In the genomic region with DNA sequence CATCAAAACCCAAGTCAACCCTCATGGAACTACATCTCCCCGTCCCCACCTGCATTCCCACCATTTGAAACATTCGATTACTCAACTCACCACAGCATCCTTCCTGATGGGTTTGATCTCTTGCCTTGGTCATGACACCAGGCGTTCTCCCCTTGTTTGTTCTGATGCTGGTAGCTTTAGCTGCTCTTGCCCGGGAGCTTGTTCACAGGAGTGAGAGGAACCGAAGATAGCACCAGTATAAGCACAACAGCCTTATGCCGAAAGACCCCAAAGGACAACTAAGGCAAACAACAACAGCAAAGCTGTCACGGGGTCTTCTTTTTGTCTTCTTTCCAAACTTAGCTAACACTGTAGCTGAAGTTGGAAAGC, we compare ENCODE assay signal across 8 mouse cellular contexts. TPM values are rescaled to one million over a fixed set of nuclear protein-coding genes. Genes with fewer than 3 reads are reported as not detected.
A peak's percentile ranks its signal among the peaks of the same experiment; 100 is the strongest.
DNase-seq lines count a peak whose midpoint lies in the region; ATAC-seq lines count a peak whose summit lies in the region.

No protein-coding gene starts in this region.

- H3K9me3 ChIP-seq in kidney, embryonic 14.5 days (ENCODE audit: control insufficient read depth, low read length) = no peaks in the 10 kb centered on the region
- H3K9me3 ChIP-seq in hindbrain, embryonic 11.5 days (ENCODE audit: control insufficient read depth, low read length) = no peaks in the 10 kb centered on the region
- no peaks in the 10 kb centered on the region for H3K9me3 ChIP-seq in midbrain, embryonic 11.5 days (ENCODE audit: control insufficient read depth, low read length)

- peak overlapping the region; percentile 58 for H3K9ac ChIP-seq in kidney, embryonic 14.5 days (ENCODE audit: low read depth, low read length)
- H3K9ac ChIP-seq in hindbrain, embryonic 11.5 days (ENCODE audit: low read depth, low read length) = peak overlapping the region; percentile 37; the same call in 1 of the 2 replicates
- peak overlapping the region; percentile 53 for H3K9ac ChIP-seq in midbrain, embryonic 11.5 days (ENCODE audit: low read length)

- peaks cover 4% of the 10 kb centered on the region; the same call in 1 of the 2 replicates for H3K27me3 ChIP-seq in kidney, embryonic 14.5 days (ENCODE audit: control insufficient read depth, insufficient read depth, low read length)
- peaks cover 3% of the 10 kb centered on the region; the same call in 1 of the 2 replicates for H3K27me3 ChIP-seq in hindbrain, embryonic 11.5 days (ENCODE audit: control insufficient read depth, insufficient read depth, low read length)
- H3K27me3 ChIP-seq in midbrain, embryonic 11.5 days (ENCODE audit: control insufficient read depth, insufficient read depth, low read length) = peaks cover 11% of the 10 kb centered on the region

- WGBS in kidney, embryonic 14.5 days = 7% methylated on average over 7 of the region's 7 CpGs
- WGBS in hindbrain, embryonic 11.5 days = 16% methylated on average over 7 of the region's 7 CpGs
- 8% methylated on average over 7 of the region's 7 CpGs for WGBS in midbrain, embryonic 11.5 days

- peak; percentile 51; the same call in 1 of the 2 replicates for ATAC-seq in kidney, embryonic 14.5 days (ENCODE audit: low FRiP score, low TSS enrichment)
- ATAC-seq in hindbrain, embryonic 11.5 days (ENCODE audit: low FRiP score) = peak; percentile 71; the same call in 1 of the 2 replicates
- ATAC-seq in midbrain, embryonic 11.5 days (ENCODE audit: low FRiP score) = peak; percentile 66

- H3K4me3 ChIP-seq in kidney, embryonic 14.5 days (ENCODE audit: low read length) = peak overlapping the region; percentile 69
- H3K4me3 ChIP-seq in hindbrain, embryonic 11.5 days (ENCODE audit: low read depth, low read length) = peak overlapping the region; percentile 49
- peak overlapping the region; percentile 41 for H3K4me3 ChIP-seq in midbrain, embryonic 11.5 days (ENCODE audit: low read depth, low read length)

- 0 out of 2 replicates have a peak, but pooled peaks cover 3% of the 10 kb centered on the region for H3K4me1 ChIP-seq in kidney, embryonic 14.5 days (ENCODE audit: control insufficient read depth, insufficient read depth, low read length)
- no peaks in the 10 kb centered on the region for H3K4me1 ChIP-seq in hindbrain, embryonic 11.5 days (replicated peaks; ENCODE audit: control insufficient read depth, insufficient read depth, low read length)
- H3K4me1 ChIP-seq in midbrain, embryonic 11.5 days (ENCODE audit: control insufficient read depth, insufficient read depth, low read length) = no peaks in the 10 kb centered on the region

- DNase-seq in kidney, postnatal 25 days = no peak
- DNase-seq in brain, adult 2 months (ENCODE audit: low read depth, low spot score) = peak; percentile 10
- DNase-seq in hindbrain, embryonic 11.5 days (ENCODE audit: low spot score) = no peak
- DNase-seq in midbrain, embryonic 11.5 days (ENCODE audit: low spot score, missing footprints) = peak; percentile 96
- no peak for DNase-seq in thymus, postnatal 36 days
- DNase-seq in B cell, adult 2 months = no peak
- DNase-seq in cerebellum, postnatal 10 days = no peak

- H3K27ac ChIP-seq in kidney, embryonic 14.5 days (ENCODE audit: low read depth, low read length) = no peak overlapping the region
- H3K27ac ChIP-seq in hindbrain, embryonic 11.5 days (ENCODE audit: low read depth, low read length) = no peak overlapping the region
- no peak overlapping the region for H3K27ac ChIP-seq in midbrain, embryonic 11.5 days (ENCODE audit: low read depth, low read length)

- no peaks in the 10 kb centered on the region for H3K36me3 ChIP-seq in kidney, embryonic 14.5 days (ENCODE audit: control insufficient read depth, insufficient read depth, low read length)
- no peaks in the 10 kb centered on the region for H3K36me3 ChIP-seq in hindbrain, embryonic 11.5 days (ENCODE audit: control insufficient read depth, insufficient read depth, low read length)
- no peaks in the 10 kb centered on the region for H3K36me3 ChIP-seq in midbrain, embryonic 11.5 days (ENCODE audit: control insufficient read depth, insufficient read depth, low read length)

- peak overlapping the region; percentile 86 for H3K4me2 ChIP-seq in kidney, embryonic 14.5 days (replicated peaks; ENCODE audit: low read depth, low read length)
- H3K4me2 ChIP-seq in hindbrain, embryonic 11.5 days (replicated peaks; ENCODE audit: low read depth, low read length) = peak overlapping the region; percentile 62
- peak overlapping the region; percentile 71 for H3K4me2 ChIP-seq in midbrain, embryonic 11.5 days

RNA-seq across cellular contexts. Expression of gene Slc40a1, which starts 1.2 kb away (rescaled TPM):
- 64.6 and 101 TPM in 2 replicates for polyA plus RNA-seq in kidney, embryonic 14.5 days (2014; fragmentation: Nextera tagmentation; extraction: Ambion mirVana)
- polyA plus RNA-seq in hindbrain, embryonic 11.5 days (2014; fragmentation: Nextera tagmentation; extraction: Ambion mirVana) = 17.4 and 17.9 TPM in 2 replicates
- 23.3 and 29.1 TPM in 2 replicates for polyA plus RNA-seq in midbrain, embryonic 11.5 days (2014; fragmentation: Nextera tagmentation; extraction: Ambion mirVana)

RNA-seq across cellular contexts. Expression of gene Gm5269, which starts 35.0 kb away (rescaled TPM):
- not detected in 2 replicates for polyA plus RNA-seq in kidney, embryonic 14.5 days (2014; fragmentation: Nextera tagmentation; extraction: Ambion mirVana)
- polyA plus RNA-seq in hindbrain, embryonic 11.5 days (2014; fragmentation: Nextera tagmentation; extraction: Ambion mirVana) = not detected in 2 replicates
- polyA plus RNA-seq in midbrain, embryonic 11.5 days (2014; fragmentation: Nextera tagmentation; extraction: Ambion mirVana) = not detected in 2 replicates

Comparison
In these comparisons a context has a peak if more than half of its experiments do, and no peak if none do; other contexts are left out.
1. DNase-seq: peak in brain, adult 2 months (single experiment) and midbrain, embryonic 11.5 days (single experiment); none in kidney, postnatal 25 days (0 of 2), hindbrain, embryonic 11.5 days (single experiment), thymus, postnatal 36 days (0 of 2), B cell, adult 2 months (0 of 2) and cerebellum, postnatal 10 days (0 of 2).
2. Peak in every context shown above with its lines, with median percentiles within 50 percentile points of each other: ATAC-seq, H3K4me2 ChIP-seq, H3K4me3 ChIP-seq and H3K9ac ChIP-seq.